Mouse (Mus musculus) small intestine, adult 2 months (tissue): ENCODE results near the gene Rasd2.

ENCODE experiments used
- CTCF ChIP-seq: fragments of 200-500 bp; IDR thresholded peaks from 2 replicates; pipeline ENCODE4 v1.5.1; 2012; ENCODE audit warnings: low read depth, mild to moderate bottlenecking, control low read depth, inconsistent platforms, low read length, moderate library complexity, mixed read lengths; ENCODE audit not compliant: insufficient replicate concordance, insufficient read length; ENCODE audit errors: extremely low read depth
- POLR2A ChIP-seq: fragments of 200-500 bp; IDR thresholded peaks from 2 replicates; pipeline ENCODE4 v1.6.1; 2012; ENCODE audit warnings: low read depth, mild to moderate bottlenecking, control low read depth, inconsistent platforms, low read length, moderate library complexity

GRCm38 (mm10) chr8:75255635-75256034, 41.9 kb downstream of the Rasd2 start:
- no peak for TF ChIP-seq CTCF
- no peak for TF ChIP-seq POLR2A
